Mouse (Mus musculus): ENCODE measurements around the gene Psmd4.
A peak's percentile ranks its signal among the peaks of the same experiment; 100 is the strongest.
"Not testable (repeated sequence)": the region's sequence is repeated elsewhere in the genome, so short reads cannot be mapped to it uniquely, and the experiment has no call there.

Gene Psmd4

GRCm38 (mm10) chr3:95025202-95025601 lies 17.2 kb downstream of the Psmd4 start:
- no peak for DNase-seq (ENCODE audit: low spot score in 2 of 2)

- DNase-seq (ENCODE audit: low spot score in 2 of 2): no peak
Observed at GRCm38 (mm10) chr3:95024551-95024950, 17.9 kb downstream of the Psmd4 start.

- DNase-seq (ENCODE audit: low spot score in 2 of 2): not testable (repeated sequence)
Observed at GRCm38 (mm10) chr3:95020956-95021355, 21.5 kb downstream of the Psmd4 start.

- no peak for DNase-seq (ENCODE audit: low spot score in 2 of 2)
Observed at GRCm38 (mm10) chr3:95018741-95019140, 23.7 kb downstream of the Psmd4 start.

- DNase-seq (ENCODE audit: low spot score in 2 of 2): no peak
Observed at GRCm38 (mm10) chr3:95016532-95017056, 25.8 kb downstream of the Psmd4 start.

- peak; percentile 79 to 82 for DNase-seq (ENCODE audit: low spot score in 2 of 2)
Observed at GRCm38 (mm10) chr3:95015891-95016531, 26.4 kb downstream of the Psmd4 start.

- DNase-seq (ENCODE audit: low spot score in 2 of 2): peak; percentile 99
Observed at GRCm38 (mm10) chr3:95015337-95015872, 27.0 kb downstream of the Psmd4 start, which contains the start of gene Zfp687. Zfp687 (minus strand) TSS chr3:95015448.

GRCm38 (mm10) chr3:95014428-95015151 lies 27.8 kb downstream of the Psmd4 start:
- peak; percentile 31 to 42 for DNase-seq (ENCODE audit: low spot score in 2 of 2)

- no peak for DNase-seq (ENCODE audit: low spot score in 2 of 2)
Observed at GRCm38 (mm10) chr3:95013699-95014427, 28.6 kb downstream of the Psmd4 start.

- DNase-seq (ENCODE audit: low spot score in 2 of 2): no peak
Observed at GRCm38 (mm10) chr3:95012982-95013381, 29.4 kb downstream of the Psmd4 start.

GRCm38 (mm10) chr3:95010396-95010795 lies 32.0 kb downstream of the Psmd4 start:
- DNase-seq (ENCODE audit: low spot score in 2 of 2): no peak

- DNase-seq (ENCODE audit: low spot score in 2 of 2): no peak
Observed at GRCm38 (mm10) chr3:95007706-95008105, 34.7 kb downstream of the Psmd4 start.

GRCm38 (mm10) chr3:95005651-95006050 lies 36.8 kb downstream of the Psmd4 start:
- no peak for DNase-seq (ENCODE audit: low spot score in 2 of 2)

- DNase-seq (ENCODE audit: low spot score in 2 of 2): no peak
Observed at GRCm38 (mm10) chr3:95003273-95003672, 39.1 kb downstream of the Psmd4 start.

GRCm38 (mm10) chr3:95002569-95002968 lies 39.8 kb downstream of the Psmd4 start:
- DNase-seq (ENCODE audit: low spot score in 2 of 2): no peak

GRCm38 (mm10) chr3:94996946-94997345 lies 45.5 kb downstream of the Psmd4 start:
- peak; percentile 60 to 86 for DNase-seq (ENCODE audit: low spot score in 2 of 2)

- no peak for DNase-seq (ENCODE audit: low spot score in 2 of 2)
Observed at GRCm38 (mm10) chr3:94989159-94989761, 53.2 kb downstream of the Psmd4 start.

- DNase-seq (ENCODE audit: low spot score in 2 of 2): no peak
Observed at GRCm38 (mm10) chr3:94987578-94987977, 54.8 kb downstream of the Psmd4 start.

- no peak for DNase-seq (ENCODE audit: low spot score in 2 of 2)
Observed at GRCm38 (mm10) chr3:94985513-94985912, 56.9 kb downstream of the Psmd4 start.

- DNase-seq (ENCODE audit: low spot score in 2 of 2): no peak
Observed at GRCm38 (mm10) chr3:94984312-94984711, 58.1 kb downstream of the Psmd4 start.
